Mouse (Mus musculus) thymus, postnatal 36 days (tissue): ENCODE measurements around the gene Gm44503.

Experiments used
- DNase-seq, 2 experiments: peaks; one replicate each; pipeline ENCODE4 v3.0.0; 2022; ENCODE audit warnings: mixed read lengths in 2 of 2

The Gm44503 gene

GRCm38 (mm10) chr9:72974734-72975133 is 16.1 kb downstream of the Gm44503 start:
- DNase-seq, result no peak

- no peak for DNase-seq
Measured at GRCm38 (mm10) chr9:72975242-72975641, 16.6 kb downstream of the Gm44503 start.

DNA sequence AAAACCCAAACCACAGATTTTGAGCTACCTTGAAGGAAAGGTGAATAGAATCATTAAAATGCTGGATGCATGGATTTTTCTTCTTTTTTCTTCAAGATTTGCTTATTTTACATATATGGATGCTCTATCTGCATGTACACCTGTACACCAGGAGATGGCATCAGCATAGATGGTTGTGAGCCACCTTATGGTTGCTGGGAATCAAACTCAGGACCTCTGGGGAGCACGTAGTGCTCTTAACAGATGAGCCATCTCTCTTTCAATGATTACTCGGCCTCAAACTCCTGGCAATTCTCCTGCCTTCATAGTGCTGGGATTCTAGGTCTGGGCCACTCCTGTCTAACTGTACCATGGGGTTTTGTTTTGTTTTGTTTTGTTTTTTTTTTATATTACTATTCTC is 24.4 kb downstream of the Gm44503 start:
- no peak for DNase-seq

GRCm38 (mm10) chr9:72985250-72986220 is 26.9 kb downstream of the Gm44503 start, which contains the start of the genes Ccpg1os and Ccpg1:
Gene Ccpg1os, minus strand, starts transcription at chr9:72985382.
Gene Ccpg1, plus strand, starts transcription at chr9:72985429.
- DNase-seq, result peak; percentile 95 to 99

DNA sequence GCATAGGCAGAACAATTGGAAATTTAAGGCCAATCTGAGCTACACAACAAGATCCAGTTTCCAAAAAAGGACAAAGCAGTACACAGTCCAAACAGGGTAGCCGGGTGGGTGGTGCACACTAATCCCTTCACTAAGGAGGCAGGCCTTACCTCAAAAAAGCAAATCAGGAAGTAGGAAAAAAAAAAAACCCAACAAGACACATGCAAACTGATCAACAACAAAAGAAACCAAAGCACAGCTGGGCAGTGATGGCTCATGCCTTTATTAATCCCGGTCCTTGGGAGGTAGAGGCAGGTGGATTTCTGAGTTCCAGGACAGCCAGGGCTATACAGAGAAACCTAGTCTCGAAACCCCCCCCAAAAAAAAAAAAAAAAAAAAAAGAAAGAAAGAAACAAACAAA is 29.1 kb downstream of the Gm44503 start:
- no peak for DNase-seq

GRCm38 (mm10) chr9:72988706-72989105 is 30.1 kb downstream of the Gm44503 start:
- no peak for DNase-seq

GRCm38 (mm10) chr9:72991420-72991819 is 32.8 kb downstream of the Gm44503 start:
- DNase-seq, result no peak

DNA sequence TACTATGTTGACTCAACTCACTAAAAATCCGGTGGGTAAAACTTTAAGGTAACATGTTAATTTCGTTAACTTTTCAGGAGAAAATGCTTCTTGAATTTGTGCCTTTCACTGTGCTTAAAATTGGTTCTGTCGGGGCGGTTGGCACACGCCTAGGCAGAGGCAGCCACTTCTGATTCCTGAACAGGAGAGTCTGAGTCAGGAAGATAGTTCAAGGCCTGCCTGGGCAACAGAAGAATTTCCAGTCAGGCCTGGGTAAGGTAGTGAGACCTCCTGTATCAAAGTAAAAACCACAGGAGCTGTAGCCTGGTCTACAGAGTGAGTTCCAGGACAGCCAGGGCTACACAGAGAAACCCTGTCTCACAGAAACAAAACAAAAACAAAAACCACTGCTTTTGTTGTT is 33.9 kb downstream of the Gm44503 start:
- DNase-seq, result no peak

GRCm38 (mm10) chr9:72996167-72996566 is 37.5 kb downstream of the Gm44503 start:
- DNase-seq, result no peak

GRCm38 (mm10) chr9:72996806-72997205 is 38.2 kb downstream of the Gm44503 start:
- no peak for DNase-seq

- DNase-seq, result no peak
Measured at GRCm38 (mm10) chr9:73000487-73000886, 41.8 kb downstream of the Gm44503 start.

GRCm38 (mm10) chr9:73001314-73002011 is 42.8 kb downstream of the Gm44503 start:
- no peak for DNase-seq

- no peak for DNase-seq
Measured at GRCm38 (mm10) chr9:73002177-73002576, 43.5 kb downstream of the Gm44503 start.

GRCm38 (mm10) chr9:73004076-73004475 is 45.4 kb downstream of the Gm44503 start:
- no peak for DNase-seq

- no peak for DNase-seq
Measured at GRCm38 (mm10) chr9:73005106-73005505, 46.5 kb downstream of the Gm44503 start.

DNA sequence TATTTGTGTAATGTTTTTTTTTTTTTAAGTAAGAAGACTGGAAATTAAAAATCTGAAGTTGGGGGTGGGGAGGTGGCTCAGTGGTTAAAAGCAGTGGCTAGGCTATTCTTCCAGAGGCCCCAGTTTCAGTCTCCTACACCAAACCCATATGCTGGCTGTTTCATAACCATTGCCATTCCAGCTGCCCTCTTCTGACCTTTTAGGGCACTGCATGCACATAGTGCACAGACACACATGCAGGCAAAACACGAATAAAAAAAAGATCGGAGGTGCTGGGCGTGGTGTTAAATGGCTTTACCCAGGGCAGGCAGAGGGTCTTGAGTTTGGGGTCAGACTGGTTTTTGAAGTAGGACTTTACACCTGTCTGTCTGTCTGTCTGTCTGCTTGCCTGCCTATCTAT is 47.5 kb downstream of the Gm44503 start:
- peak in 1 of 2 experiments; percentile 11 for DNase-seq

- DNase-seq, result no peak
Measured at GRCm38 (mm10) chr9:73008384-73008783, 49.7 kb downstream of the Gm44503 start.

DNA sequence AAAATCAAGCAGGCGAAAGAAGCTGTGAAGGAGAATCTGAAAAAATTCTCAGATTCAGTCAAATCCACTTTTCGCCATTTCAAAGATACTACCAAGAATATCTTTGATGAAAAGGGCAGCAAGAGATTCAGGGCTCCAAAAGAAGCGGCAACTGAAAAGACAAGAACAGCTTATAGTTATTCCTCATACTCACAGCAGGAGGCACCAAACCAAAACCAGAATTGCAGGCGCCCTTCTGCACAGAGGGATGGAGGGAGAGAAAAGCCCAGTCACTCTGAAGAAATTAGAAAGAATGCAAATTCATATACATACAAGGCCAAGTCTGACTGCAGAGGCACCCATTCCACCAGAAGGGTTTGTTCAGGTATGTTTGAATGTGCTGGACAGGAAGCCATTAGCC is 54.0 kb downstream of the Gm44503 start:
- DNase-seq, result no peak

- DNase-seq, result no peak
Measured at GRCm38 (mm10) chr9:73014724-73015123, 56.1 kb downstream of the Gm44503 start.

DNA sequence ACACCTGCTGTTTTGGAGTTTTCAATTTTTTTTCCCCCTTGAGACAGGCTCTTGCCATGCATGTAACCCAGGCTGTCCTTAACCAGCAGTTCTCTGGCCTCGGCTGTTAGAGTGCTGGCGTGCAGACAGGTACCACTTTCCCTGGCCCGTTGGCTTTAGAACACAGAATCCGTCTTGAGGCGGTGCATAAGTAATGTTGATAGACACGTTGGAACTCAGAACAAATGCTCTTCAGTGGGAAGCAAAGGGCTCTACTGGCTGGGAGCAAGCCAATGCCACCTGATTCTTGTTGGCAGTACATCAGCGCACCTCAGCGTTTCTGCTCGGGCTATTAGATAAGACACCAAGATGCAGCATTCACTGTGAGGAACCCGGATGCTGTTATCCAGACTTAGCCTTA is 61.2 kb downstream of the Gm44503 start:
- no peak for DNase-seq

- no peak for DNase-seq
Measured at GRCm38 (mm10) chr9:73020566-73021097, 62.0 kb downstream of the Gm44503 start.

GRCm38 (mm10) chr9:73025818-73026636 is 67.4 kb downstream of the Gm44503 start:
- DNase-seq, result no peak

DNA sequence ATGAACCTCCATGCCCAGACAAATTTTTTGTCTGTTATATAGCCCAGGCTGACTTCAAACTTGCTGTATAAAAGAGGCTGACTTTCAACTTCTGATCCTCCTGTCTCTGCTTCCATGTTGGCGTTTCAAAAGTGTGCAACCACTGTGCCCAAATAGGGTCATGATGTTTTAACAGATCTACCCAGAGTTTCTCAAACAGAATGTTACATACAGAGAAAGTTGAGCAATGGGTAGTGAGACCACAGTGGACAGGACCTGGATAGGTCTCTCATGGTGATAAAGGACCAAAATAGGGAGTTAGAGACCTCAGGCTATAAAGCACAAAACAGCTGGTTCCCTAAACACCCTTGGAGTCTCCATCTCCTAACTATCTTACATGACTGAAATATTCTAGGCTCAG is 71.8 kb downstream of the Gm44503 start:
- no peak for DNase-seq
